Mouse (Mus musculus) lung, postnatal 14 days (tissue): ENCODE measurements at regions not wholly inside any gene's neighbourhood (a gene's known extent, or its start where the extent isn't known, plus 50 kb on each side); places are given as distances from the start of the nearest gene placed in this dataset.

ENCODE experiments used
- DNase-seq: peaks from one replicate; pipeline ENCODE4 v3.0.0; 2021

GRCm38 (mm10) chr16:97686561-97686960 is 75.6 kb upstream of the Tmprss2 start:
- no peak for DNase-seq

- DNase-seq = peak; percentile 54
These were observed 74.7 kb upstream of the Tmprss2 start for GRCm38 (mm10) chr16:97685603-97686285.

GRCm38 (mm10) chr16:97681191-97681590 is 70.2 kb upstream of the Tmprss2 start:
- DNase-seq = no peak

DNA sequence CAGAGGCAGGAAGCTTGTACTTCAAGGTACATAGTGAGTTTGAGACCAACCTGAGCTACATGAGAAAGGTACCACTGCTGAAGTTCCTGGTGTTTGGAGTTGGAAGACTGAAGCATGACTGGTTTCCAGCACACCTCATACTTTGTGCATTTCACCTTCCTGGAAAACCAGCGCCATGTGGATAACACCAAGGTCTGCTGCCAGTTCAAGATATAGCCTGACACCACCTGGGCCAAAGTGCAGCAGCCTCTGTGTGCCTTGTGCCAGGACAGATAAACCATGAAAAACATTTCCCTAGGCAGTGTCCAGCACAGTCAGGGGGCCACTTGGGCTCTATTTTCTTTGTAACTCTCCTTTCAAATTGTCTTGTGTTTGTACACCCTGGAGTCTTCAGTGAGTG is 68.8 kb upstream of the Tmprss2 start:
- no peak for DNase-seq

DNA sequence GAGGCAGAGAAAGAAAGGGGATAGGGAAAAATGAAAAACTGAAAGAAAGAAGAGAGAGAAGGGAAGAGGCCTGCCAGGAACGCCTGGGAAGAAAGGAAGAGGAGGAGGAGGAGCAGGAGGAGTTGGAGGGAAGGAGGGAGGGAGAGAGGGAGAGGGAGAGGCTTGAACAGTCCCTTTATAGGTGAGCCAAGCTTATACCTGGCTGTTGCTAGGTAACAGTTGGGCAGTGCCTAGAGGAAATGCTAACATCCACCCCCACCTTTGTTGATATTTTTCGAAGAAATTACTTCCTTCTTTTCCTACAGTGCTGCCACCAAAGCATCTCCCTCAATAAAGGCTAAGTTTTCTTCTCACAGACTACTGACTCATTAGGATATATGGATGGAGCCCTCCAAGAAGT is 68.3 kb upstream of the Tmprss2 start:
- DNase-seq = no peak

DNA sequence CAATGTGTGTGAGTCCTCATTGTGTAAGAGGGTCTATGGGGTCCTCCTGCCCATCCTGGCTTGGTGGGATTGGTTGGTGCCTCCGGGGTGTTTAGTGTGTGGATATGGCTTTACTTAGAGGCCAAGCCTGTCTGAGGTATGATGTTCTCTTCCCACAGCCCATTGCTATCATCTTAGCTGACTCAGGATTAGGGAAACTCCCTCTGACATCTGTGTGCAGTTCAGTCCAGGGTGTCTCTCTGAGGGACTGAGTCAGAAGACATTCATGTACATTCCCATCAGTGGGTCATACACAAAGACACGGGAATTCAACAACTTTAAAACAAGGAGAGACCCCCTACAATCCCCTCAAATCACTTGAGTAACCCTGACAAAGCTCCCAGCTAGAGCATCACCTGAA is 66.6 kb upstream of the Tmprss2 start:
- DNase-seq = no peak

- no peak for DNase-seq
These were observed 62.6 kb upstream of the Tmprss2 start for GRCm38 (mm10) chr16:97673576-97673975.

GRCm38 (mm10) chr16:97670131-97671038 is 59.4 kb upstream of the Tmprss2 start:
- peak; percentile 10 for DNase-seq

DNA sequence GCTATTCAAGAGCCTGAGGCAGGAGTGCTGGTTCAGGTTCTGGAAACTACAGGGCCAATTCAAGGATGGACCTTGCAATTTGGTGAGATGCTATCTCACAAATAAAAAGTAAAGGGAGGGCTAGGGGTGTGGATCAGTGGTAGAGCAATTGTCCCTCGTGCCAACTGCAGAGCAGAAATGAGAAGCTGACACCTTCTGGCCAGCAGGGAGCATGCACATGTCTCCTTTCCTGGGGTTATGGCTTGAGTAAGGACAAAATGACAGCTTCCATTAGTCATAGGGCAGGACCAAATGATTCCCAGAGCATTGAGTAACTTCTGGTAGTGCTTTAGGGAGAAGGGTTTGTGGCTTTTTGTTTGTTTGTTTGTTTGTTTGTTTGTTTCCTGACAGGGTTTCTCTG is 56.5 kb upstream of the Tmprss2 start:
- no peak for DNase-seq

DNA sequence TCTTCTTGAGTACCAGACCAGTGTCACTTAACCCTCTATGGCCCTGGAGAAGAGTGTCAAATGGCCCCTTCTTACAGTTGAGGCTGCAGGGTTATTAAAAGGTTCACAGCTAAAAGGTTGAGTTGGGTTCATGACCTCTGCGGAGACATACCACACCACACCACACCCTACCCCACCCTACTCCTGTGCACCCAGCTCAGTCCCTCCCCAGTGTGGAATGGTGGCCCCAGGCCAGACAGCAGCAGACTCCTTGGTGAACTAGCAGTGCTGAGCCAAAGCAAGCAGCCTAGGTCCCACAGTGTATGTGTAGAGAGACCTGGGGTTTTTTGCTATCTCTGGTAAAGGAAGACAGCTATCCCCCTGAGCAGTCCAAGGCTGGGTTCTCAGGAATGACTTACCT is 54.5 kb upstream of the Tmprss2 start:
- peak; percentile 24 for DNase-seq
